ENCODE assay signal across 33 mouse cellular contexts in the genomic region with DNA sequence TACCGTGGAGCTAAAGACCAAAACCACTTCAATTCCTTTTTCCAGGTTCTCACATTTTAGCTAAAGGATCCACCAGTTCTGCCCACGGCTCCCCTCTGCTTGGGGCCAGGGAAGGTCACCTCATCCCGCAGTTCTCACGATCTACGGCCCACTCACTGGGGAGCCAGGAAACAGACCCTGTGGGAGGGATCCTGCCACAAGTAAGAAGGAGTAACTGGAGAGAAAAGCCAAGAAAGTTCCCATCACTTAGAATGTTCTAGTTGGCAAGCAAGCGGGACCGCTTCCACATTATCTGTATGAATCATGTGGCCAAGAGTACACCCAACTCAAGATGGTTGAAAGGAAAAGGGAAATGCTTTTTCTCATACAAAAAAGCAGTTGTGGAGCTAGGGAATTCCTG. TPM values are rescaled to one million over a fixed set of nuclear protein-coding genes. Genes with fewer than 3 reads are reported as not detected.
DNase-seq lines count a peak whose midpoint lies in the region; ATAC-seq and TF ChIP-seq lines count a peak whose summit lies in the region.
"Had no signal": no experiment of that assay in that cellular context is flagged by ENCODE, and none has a peak within 500 bp of the region (broad histone marks: within the 10 kb centered on the region; RNA-seq: fewer than 3 reads in every experiment).

No protein-coding gene starts in this region.

- no peak overlapping the region for H3K27ac ChIP-seq in intestine, postnatal 0 days (ENCODE audit: low read depth, low read length)
- H3K27ac ChIP-seq: embryonic facial prominence, embryonic 13.5 days; embryonic facial prominence, embryonic 15.5 days; forebrain, embryonic 10.5 days; forebrain, embryonic 12.5 days had no signal

- intact Hi-C loops in gastrocnemius, postnatal 14 days (cut with DNase I; ENCODE audit: low total_unique reads) = loop anchor here (10.0 kb wide), 1 partner anchor 88 kb away; no protein-coding TSS in a partner anchor

- ATAC-seq in intestine, postnatal 0 days = no peak
- ATAC-seq: activated CD4-positive, CD25-positive, alpha-beta regulatory T cell, adult 4 months; CD4-positive, CD25-positive, alpha-beta regulatory T cell, adult 4 months; forebrain, embryonic 14.5 days; forebrain, embryonic 16.5 days; Patski had no signal

- no peak overlapping the region for H3K4me3 ChIP-seq in intestine, postnatal 0 days (ENCODE audit: low read depth, low read length)
- H3K4me3 ChIP-seq: embryonic facial prominence, embryonic 13.5 days; embryonic facial prominence, embryonic 15.5 days; erythroblast, embryonic 14.5 days; forebrain, embryonic 10.5 days; forebrain, embryonic 12.5 days had no signal

- WGBS in intestine, postnatal 0 days = 90% methylated on average over 7 of the region's 7 CpGs

- no peak overlapping the region for H3K4me2 ChIP-seq in intestine, postnatal 0 days (replicated peaks; ENCODE audit: low read depth)
- H3K4me2 ChIP-seq: embryonic facial prominence, embryonic 13.5 days; embryonic facial prominence, embryonic 15.5 days; forebrain, embryonic 12.5 days had no signal

- H3K4me1 ChIP-seq in intestine, postnatal 0 days (replicated peaks; ENCODE audit: control insufficient read depth, insufficient read depth, low read length) = no peaks in the 10 kb centered on the region

- DNase-seq in frontal cortex, adult 2 months (ENCODE audit: extremely low spot score in 1 of 2, low spot score in 1 of 2) = peak; percentile 55 to 67
- DNase-seq in frontal cortex, postnatal 25 days (ENCODE audit: low spot score in 2 of 2) = no peak
- DNase-seq in right cerebral cortex, adult 18-20 months = peak; percentile 56
- no peak for DNase-seq in right cerebral cortex, adult 2 months (ENCODE audit: low spot score in 2 of 2)
- DNase-seq in brain, adult 2 months (ENCODE audit: low read depth, low spot score) = peak; percentile 69
- DNase-seq in gastrocnemius, postnatal 14 days = no peak
- DNase-seq: adrenal gland, adult 8-10 months; adrenal gland, postnatal 14 days; adrenal gland, postnatal 36 days; cerebellum, adult 11 months; cerebellum, adult 18-20 months; cerebellum, adult 8-10 months; cerebellum, adult 9-11 months; cerebellum, postnatal 14 days; cerebellum, postnatal 36 days; embryo, embryonic 11 days had no signal

- H3K9me3 ChIP-seq in intestine, postnatal 0 days (ENCODE audit: control insufficient read depth) = no peaks in the 10 kb centered on the region
- H3K9me3 ChIP-seq: embryonic facial prominence, embryonic 15.5 days; forebrain, embryonic 12.5 days had no signal

- TF ChIP-seq CTCF in intestine, postnatal 0 days (IDR thresholded peaks at IDR 0.05; ENCODE audit: low read depth) = no peak

- peaks cover 11% of the 10 kb centered on the region for H3K27me3 ChIP-seq in intestine, postnatal 0 days (replicated peaks; ENCODE audit: control insufficient read depth, insufficient read depth, low read length)
- H3K27me3 ChIP-seq: Patski had no signal

- H3K36me3 ChIP-seq in intestine, postnatal 0 days (ENCODE audit: control insufficient read depth, insufficient read depth) = no peaks in the 10 kb centered on the region
- H3K36me3 ChIP-seq: embryonic facial prominence, embryonic 13.5 days; embryonic facial prominence, embryonic 15.5 days; forebrain, embryonic 10.5 days; forebrain, embryonic 12.5 days; G1E had no signal

- no peak overlapping the region for H3K9ac ChIP-seq in intestine, postnatal 0 days (ENCODE audit: low read depth, low read length)
- H3K9ac ChIP-seq: embryonic facial prominence, embryonic 13.5 days; embryonic facial prominence, embryonic 15.5 days; forebrain, embryonic 12.5 days had no signal

RNA-seq across cellular contexts. Expression of gene Cadm4, which starts 5.0 kb away (rescaled TPM):
- polyA plus RNA-seq in frontal cortex, adult 2 months (2012; rRNA removed) = 225 and 258 TPM in 2 replicates
- polyA plus RNA-seq in intestine, postnatal 0 days (2015; fragmentation: Nextera tagmentation; extraction: Ambion mirVana) = 1.4 and 1.7 TPM in 2 replicates
- 10 to 100 TPM in 1 of 2 experiments, 1 to 10 TPM in 1; 5.3 to 17.7 TPM for total RNA-seq in gastrocnemius, postnatal 14 days (2021)
- total RNA-seq: common myeloid progenitor, adult 5-6 weeks; G1E had no signal
- polyA plus RNA-seq: activated CD4-positive, CD25-positive, alpha-beta regulatory T cell, adult 4 months; CD4-positive, CD25-positive, alpha-beta regulatory T cell, adult 4 months had no signal

RNA-seq across cellular contexts. Expression of gene Plaur, which starts 14.6 kb away (rescaled TPM):
- 1.1 and 1.8 TPM in 2 replicates for polyA plus RNA-seq in frontal cortex, adult 2 months (2012; rRNA removed)
- 6.9 and 7.8 TPM in 2 replicates for polyA plus RNA-seq in intestine, postnatal 0 days (2015; fragmentation: Nextera tagmentation; extraction: Ambion mirVana)
- 1 to 10 TPM in 1 of 2 experiments, under 1 TPM in 1; 0.84 to 1.2 TPM for total RNA-seq in gastrocnemius, postnatal 14 days (2021)

RNA-seq across cellular contexts. Expression of gene Irgc1, which starts 24.8 kb away (rescaled TPM):
- polyA plus RNA-seq in frontal cortex, adult 2 months (2012; rRNA removed) = 0.68 and 0.76 TPM in 2 replicates
- polyA plus RNA-seq in intestine, postnatal 0 days (2015; fragmentation: Nextera tagmentation; extraction: Ambion mirVana) = not detected in 2 replicates
- under 1 TPM in 1 of 2 experiments, not detected in 1; 0.12 TPM for total RNA-seq in gastrocnemius, postnatal 14 days (2021)
- total RNA-seq: adrenal gland, adult 18-20 months; adrenal gland, adult 8-10 months; adrenal gland, postnatal 14 days; adrenal gland, postnatal 36 days; CH12.LX; common myeloid progenitor, adult 5-6 weeks had no signal
- polyA plus RNA-seq: activated CD4-positive, CD25-positive, alpha-beta regulatory T cell, adult 4 months; brain, embryonic 14.5 days; embryonic facial prominence, embryonic 11.5 days; embryonic facial prominence, embryonic 13.5 days; embryonic facial prominence, embryonic 15.5 days; erythroblast, embryonic 14.5 days; forebrain, embryonic 10.5 days; forebrain, embryonic 12.5 days; forebrain, embryonic 14.5 days; forebrain, embryonic 16.5 days; Patski had no signal

RNA-seq across cellular contexts. Expression of gene Zfp428, which starts 29.9 kb away (rescaled TPM):
- polyA plus RNA-seq in frontal cortex, adult 2 months (2012; rRNA removed) = 82.8 and 84.1 TPM in 2 replicates
- 11.2 and 12.8 TPM in 2 replicates for polyA plus RNA-seq in intestine, postnatal 0 days (2015; fragmentation: Nextera tagmentation; extraction: Ambion mirVana)
- 1 to 10 TPM; 6.4 to 8.3 TPM for total RNA-seq in gastrocnemius, postnatal 14 days (2021)
- polyA plus RNA-seq: activated CD4-positive, CD25-positive, alpha-beta regulatory T cell, adult 4 months had no signal

RNA-seq across cellular contexts. Expression of gene AC161166.1, which starts 35.4 kb away (rescaled TPM):
- not detected in 2 replicates for polyA plus RNA-seq in frontal cortex, adult 2 months (2012; rRNA removed)
- polyA plus RNA-seq in intestine, postnatal 0 days (2015; fragmentation: Nextera tagmentation; extraction: Ambion mirVana) = 0.05 TPM in 1 of 2 replicates, not detected in the other
- total RNA-seq in gastrocnemius, postnatal 14 days (2021) = not detected
- total RNA-seq: adrenal gland, adult 18-20 months; adrenal gland, adult 8-10 months; adrenal gland, postnatal 14 days; adrenal gland, postnatal 36 days; common myeloid progenitor, adult 5-6 weeks had no signal
- polyA plus RNA-seq: brain, embryonic 14.5 days; CD4-positive, CD25-positive, alpha-beta regulatory T cell, adult 4 months; erythroblast, embryonic 14.5 days; G1E had no signal

Comparison
In these comparisons a context has a peak if more than half of its experiments do, and no peak if none do; other contexts are left out.
1. DNase-seq: peak in frontal cortex, adult 2 months (2 of 2), right cerebral cortex, adult 18-20 months (single experiment) and brain, adult 2 months (single experiment); none in frontal cortex, postnatal 25 days (0 of 2), right cerebral cortex, adult 2 months (0 of 2) and gastrocnemius, postnatal 14 days (single experiment).
2. RNA of gene Cadm4, which starts 5.0 kb away (polyA plus RNA-seq): 225 to 258 TPM in frontal cortex, adult 2 months; 1.4 to 1.7 TPM in intestine, postnatal 0 days; every median in the first group is over 10 times any median in the second.